Mouse (Mus musculus): ENCODE results near the gene Wnt5b.

Gene Wnt5b

DNA sequence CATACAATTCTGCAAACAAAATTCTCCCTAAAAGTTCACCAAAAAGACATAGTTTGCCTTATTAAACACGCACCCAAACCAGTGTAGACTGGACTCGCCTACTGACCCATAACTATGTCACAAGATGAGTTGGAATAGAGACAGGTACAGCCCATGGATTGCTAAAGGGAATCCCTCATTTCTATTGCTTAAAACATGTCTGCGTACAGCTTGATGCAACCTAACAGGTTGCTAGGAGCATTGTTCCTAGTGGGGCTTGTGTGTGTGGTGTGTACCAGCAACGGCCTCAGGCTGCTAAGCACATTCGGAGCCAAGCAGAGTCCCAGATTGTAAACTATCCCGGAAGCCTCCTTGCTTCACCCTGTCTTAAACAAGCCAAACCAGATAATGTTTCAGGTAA lies 127.5 kb downstream of the Wnt5b start:
- DNase-seq (ENCODE audit: low spot score), result no peak

GRCm38 (mm10) chr6:119414262-119415043 lies 129.7 kb downstream of the Wnt5b start:
- no peak for DNase-seq (ENCODE audit: low spot score)

GRCm38 (mm10) chr6:119412588-119412987 lies 131.6 kb downstream of the Wnt5b start:
- no peak for DNase-seq (ENCODE audit: low spot score)

- DNase-seq (ENCODE audit: low spot score), result no peak
Observed at GRCm38 (mm10) chr6:119411511-119411910, 132.6 kb downstream of the Wnt5b start.

GRCm38 (mm10) chr6:119409766-119410165 lies 134.4 kb downstream of the Wnt5b start:
- DNase-seq (ENCODE audit: low spot score), result no peak

- no peak for DNase-seq (ENCODE audit: low spot score)
Observed at GRCm38 (mm10) chr6:119408582-119408981, 135.6 kb downstream of the Wnt5b start.

DNA sequence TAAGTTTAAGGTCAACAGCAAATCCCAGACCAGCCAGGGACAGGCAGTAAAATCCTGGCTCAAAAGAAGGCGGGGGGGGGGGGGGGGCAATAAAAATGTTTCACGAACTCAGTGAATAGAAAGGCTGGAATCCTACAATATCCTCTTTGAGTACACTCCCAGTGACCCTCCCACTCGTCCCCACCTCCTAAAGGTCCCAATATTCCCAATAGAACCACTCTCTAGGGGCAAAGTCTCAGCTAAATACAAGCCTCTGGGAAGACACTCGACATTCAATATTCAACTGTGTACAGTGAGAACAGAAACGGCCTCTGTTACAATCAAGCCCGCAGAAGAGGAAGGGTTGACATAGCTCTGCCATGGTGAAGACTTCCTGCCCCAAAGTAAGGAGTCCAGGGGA lies 136.3 kb downstream of the Wnt5b start:
- no peak for DNase-seq (ENCODE audit: low spot score)

DNA sequence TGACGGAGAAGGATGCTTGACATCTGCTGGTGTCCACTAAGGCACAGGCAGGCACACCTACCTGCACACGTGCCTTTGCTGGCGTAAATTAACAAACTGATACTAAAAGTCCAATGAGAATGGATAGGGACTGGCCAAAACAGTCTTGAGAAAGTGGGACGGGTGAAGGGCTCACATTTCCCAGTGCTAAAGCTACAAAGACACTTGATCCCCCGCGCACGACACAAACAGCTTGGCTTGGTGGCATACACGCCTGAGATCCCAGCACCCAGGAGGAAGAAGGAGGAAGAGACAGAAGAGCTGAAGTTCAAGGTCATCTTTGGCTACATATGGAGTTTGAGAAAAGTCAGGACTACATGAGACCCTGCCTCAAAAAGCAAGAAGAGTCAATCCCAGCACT lies 137.6 kb downstream of the Wnt5b start:
- no peak for DNase-seq (ENCODE audit: low spot score)

- DNase-seq (ENCODE audit: low spot score), result no peak
Observed at GRCm38 (mm10) chr6:119405310-119405709, 138.8 kb downstream of the Wnt5b start.

DNA sequence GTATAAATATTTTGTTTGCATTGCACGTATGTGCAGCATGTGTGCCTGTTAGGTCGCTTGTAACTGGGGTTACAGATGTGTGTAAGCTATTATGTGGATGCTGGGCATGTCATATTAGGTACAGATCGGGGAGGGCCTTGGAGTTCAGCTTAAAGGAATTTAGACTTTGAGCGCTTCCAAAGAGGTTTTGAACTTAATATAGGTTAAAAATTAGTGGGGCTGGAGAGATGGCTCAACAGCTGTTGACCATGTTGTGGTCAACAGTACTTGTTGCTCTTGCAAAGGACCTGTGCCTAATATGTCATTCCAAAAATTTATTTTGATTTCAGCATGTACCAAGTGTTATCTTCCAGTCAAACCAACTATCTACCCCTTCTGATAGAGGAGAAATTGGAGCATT lies 139.3 kb downstream of the Wnt5b start:
- DNase-seq (ENCODE audit: low spot score), result no peak

- no peak for DNase-seq (ENCODE audit: low spot score)
Observed at GRCm38 (mm10) chr6:119402976-119403375, 141.2 kb downstream of the Wnt5b start.

- DNase-seq (ENCODE audit: low spot score), result no peak
Observed at GRCm38 (mm10) chr6:119401545-119402304, 142.4 kb downstream of the Wnt5b start.

GRCm38 (mm10) chr6:119400649-119401048 lies 143.5 kb downstream of the Wnt5b start:
- no peak for DNase-seq (ENCODE audit: low spot score)

GRCm38 (mm10) chr6:119399371-119399770 lies 144.8 kb downstream of the Wnt5b start:
- no peak for DNase-seq (ENCODE audit: low spot score)

- peak; percentile 63 for DNase-seq (ENCODE audit: low spot score)
Observed at GRCm38 (mm10) chr6:119396309-119396634, 147.9 kb downstream of the Wnt5b start.

GRCm38 (mm10) chr6:119395421-119396308 lies 148.5 kb downstream of the Wnt5b start:
- peak; percentile 20 for DNase-seq (ENCODE audit: low spot score)

DNA sequence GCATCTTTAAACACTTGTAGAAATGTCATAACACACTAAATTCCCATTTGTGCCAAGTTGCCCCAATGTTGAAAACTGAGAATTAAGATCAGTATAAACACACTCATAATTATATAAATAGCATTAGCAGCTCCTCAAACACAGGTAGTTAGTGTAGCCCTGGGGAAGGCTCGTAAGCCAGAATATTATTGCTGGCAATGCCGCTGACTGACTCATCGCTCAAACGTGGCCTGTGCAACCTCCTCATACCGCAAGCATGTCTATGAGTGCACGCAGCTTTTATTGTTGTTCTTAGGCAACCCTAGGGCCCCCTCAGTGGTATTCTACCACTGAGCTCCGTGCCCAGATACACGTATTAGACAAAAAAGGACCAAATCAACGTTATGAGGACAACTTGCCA lies 151.3 kb downstream of the Wnt5b start:
- no peak for DNase-seq (ENCODE audit: low spot score)

GRCm38 (mm10) chr6:119390728-119391127 lies 153.4 kb downstream of the Wnt5b start:
- no peak for DNase-seq (ENCODE audit: low spot score)

- no peak for DNase-seq (ENCODE audit: low spot score)
Observed at GRCm38 (mm10) chr6:119389089-119389488, 155.1 kb downstream of the Wnt5b start.

GRCm38 (mm10) chr6:119388650-119389012 lies 155.5 kb downstream of the Wnt5b start:
- DNase-seq (ENCODE audit: low spot score), result peak; percentile 96

- peak; percentile 32 for DNase-seq (ENCODE audit: low spot score)
Observed at GRCm38 (mm10) chr6:119387801-119388649, 156.1 kb downstream of the Wnt5b start.

DNA sequence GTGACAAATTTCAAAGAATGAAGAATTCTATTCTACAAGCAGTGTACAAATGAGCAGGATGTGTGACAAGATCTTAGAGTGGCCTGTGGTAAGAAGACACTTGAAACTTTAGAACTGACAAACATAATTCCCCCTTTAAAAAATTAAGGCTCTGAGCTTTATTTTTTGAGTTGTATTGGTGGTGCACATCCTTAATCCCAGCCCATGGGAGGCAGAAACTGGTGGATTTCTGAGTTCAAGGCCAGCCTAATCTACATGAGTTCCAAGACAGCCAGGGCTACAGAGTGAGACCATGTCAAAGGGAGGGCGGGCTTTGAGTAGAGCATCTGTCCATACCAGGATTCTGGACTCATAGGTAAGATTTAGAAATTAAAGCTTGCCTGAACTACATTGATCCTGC lies 157.3 kb downstream of the Wnt5b start:
- no peak for DNase-seq (ENCODE audit: low spot score)

Data from layer of hippocampus, adult 11-12 months (tissue).